Mouse (Mus musculus): Measurements from ENCODE around the gene Thada.

Gene Thada

DNA sequence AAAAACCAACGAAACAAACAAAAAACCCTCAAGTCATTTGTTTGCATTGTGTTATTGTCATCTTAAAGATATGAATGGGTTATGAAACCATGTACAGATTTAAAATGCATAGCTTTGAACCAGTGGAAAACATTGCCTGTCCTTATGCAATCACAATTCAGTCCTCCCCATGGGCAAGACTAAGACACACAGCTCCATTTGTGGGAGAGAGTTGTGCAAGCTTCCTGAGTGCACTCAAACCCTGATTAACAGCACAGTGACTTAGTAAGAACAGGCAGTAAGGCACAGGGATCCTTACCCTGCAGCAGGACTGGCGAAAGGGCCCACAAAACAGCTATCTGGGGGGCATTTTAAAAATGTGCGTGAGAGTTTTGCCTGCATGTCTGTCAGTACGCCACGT lies 11.2 kb upstream of the Thada start:
- no peak for DNase-seq (ENCODE audit: low read depth in 1 of 2, low spot score in 2 of 2)

DNA sequence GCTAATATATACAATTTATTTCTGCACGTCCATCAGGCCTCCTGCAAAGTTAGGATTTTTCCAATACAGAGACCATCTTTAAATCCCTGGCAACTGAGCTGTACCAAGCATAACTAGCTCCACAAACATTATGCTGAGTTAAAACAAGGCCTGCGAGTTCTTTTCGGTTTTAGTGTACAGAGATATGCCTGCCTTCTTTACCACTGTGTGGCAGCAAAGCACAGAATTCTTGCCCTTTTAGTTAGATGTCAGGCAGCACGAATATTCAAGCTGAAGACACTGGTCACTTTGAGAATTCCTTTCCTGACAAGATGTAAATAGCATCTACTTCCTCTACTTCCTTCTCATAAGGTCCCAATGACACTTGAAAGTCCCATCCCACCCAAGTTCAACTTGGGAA lies 8.3 kb upstream of the Thada start:
- DNase-seq (ENCODE audit: low read depth in 1 of 2, low spot score in 2 of 2): no peak

DNA sequence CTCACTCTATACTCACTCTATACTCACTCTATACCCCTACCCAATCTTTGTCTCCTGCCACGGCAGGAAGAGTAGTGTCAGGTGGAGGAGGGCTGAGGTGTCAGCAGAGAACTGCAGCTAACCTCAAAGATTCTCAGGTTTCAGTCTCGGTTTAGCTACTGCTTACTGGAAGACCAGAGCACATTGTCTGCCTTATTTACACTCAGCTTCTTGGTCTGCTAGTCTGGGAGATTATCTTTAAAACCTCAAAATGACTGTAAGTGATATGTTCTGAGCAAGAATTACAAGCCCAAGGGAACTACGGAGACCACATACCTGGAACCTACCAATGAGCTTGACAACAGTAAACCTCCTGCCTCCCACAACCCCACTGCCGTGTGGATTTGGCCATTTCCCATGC lies 31.0 kb downstream of the Thada start:
- no peak for DNase-seq (ENCODE audit: low read depth in 1 of 2, low spot score in 2 of 2)

DNA sequence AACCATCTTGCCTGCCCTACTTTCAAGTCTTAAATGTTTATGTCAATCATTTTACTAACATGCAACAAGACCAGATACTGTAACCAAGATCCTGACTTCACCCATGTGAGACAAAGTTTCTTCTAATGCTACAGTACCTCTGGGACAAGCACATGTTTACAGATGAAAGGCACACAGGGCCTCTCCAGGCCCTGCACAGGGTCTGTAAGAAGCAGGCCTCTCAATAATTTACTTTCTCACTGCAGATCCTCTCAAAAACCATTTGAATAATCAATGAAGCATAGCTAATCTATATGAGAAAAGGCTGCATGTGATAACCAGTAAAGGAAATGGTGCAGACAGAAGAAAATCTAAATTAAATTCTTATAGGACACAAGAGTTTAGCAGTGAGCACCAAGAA lies 31.8 kb downstream of the Thada start:
- no peak for DNase-seq (ENCODE audit: low read depth in 1 of 2, low spot score in 2 of 2)

DNA sequence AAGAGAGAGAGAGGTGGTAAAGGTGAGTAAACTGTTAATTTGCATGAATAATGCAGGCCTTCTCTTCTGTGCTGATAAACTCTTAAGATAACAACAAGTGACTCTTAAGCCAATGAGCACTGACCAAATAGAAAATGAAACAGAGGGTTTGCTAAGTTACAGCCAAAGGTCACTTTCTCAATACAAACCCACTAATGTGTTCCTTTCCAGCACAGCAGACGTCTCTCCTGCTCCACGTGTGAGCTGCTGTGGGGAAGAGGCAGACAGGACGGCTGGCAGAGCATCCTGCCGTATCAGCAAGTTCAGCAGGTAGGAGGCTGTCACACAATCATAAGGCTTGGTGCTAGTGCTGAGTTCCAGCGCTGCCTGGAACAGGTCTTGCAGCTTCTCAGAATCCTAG lies 34.0 kb downstream of the Thada start:
- DNase-seq (ENCODE audit: low read depth in 1 of 2, low spot score in 2 of 2): no peak

DNA sequence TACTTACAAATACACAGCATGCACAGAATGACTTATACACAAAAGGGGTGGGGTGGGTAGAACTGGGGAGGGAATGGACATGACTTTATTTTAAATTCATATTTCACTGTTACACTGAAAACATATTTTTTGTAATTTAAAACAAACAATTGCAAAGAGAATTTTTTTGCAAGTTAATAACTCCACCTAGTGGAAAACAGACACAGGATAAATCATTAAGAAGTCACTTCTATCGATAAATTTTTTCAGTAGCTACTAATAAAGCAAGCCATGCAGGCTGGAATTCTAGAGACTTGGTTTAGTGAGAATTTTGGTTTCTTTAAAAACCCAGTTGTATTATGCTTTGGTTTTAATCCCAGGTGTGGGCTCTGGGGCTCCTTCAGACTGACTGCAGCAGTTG lies 41.7 kb downstream of the Thada start:
- no peak for DNase-seq (ENCODE audit: low read depth in 1 of 2, low spot score in 2 of 2)

DNA sequence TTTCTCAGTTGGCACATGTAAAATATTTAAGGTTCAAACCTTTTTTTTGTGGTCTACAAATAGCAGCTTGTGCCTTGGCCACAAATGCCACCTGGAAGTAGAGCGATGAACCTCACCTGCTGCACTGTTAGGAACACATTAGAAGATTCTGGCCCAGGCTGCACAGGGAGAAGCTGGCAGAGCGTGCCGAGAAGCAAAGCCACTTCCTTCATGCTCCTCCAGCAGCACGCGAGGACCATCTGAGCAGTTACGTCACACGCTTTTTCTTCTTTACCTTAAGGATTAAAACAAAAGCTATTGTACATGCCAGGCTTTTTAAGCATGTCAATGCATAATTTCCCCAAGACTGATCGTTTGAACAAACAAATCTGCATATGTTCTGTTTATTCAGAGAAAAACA lies 43.1 kb downstream of the Thada start:
- no peak for DNase-seq (ENCODE audit: low read depth in 1 of 2, low spot score in 2 of 2)

DNA sequence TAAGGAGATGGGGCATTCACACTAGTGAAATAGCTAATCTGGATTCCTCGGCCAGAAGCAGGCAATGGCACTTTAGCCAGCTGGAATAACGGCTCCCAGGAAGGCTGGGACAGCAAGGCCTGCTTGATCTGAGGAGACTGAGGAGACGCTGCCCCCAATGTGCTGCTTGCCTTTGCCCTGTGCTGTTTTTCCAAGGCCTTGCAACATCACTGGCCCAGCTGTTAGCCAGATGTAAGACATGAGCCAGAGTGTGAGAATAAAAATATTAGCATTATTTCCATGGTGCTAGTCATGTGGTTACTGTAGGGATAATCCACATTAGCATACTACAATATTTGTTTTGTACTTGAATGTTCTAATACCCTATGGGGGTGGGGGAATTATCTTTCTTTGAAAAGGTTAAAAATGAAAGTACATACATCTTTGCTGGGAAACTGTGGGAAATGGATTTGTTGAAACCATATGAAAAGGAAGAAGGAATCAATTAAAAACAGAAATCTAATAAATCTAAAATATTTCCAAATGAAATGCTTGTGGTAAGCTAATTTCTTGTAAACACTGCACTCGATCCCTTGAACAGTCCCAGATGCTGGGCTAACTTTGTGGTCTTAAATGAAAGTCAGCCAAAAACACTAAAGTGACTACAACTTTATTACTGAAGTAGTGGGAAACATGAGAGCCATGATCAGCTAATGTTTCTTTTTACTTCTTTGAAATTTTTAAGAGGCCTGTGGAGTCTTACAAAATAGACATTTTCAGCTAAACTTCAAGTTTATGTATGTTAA lies 43.8 kb downstream of the Thada start:
- no peak for DNase-seq (ENCODE audit: low read depth in 1 of 2, low spot score in 2 of 2)

DNA sequence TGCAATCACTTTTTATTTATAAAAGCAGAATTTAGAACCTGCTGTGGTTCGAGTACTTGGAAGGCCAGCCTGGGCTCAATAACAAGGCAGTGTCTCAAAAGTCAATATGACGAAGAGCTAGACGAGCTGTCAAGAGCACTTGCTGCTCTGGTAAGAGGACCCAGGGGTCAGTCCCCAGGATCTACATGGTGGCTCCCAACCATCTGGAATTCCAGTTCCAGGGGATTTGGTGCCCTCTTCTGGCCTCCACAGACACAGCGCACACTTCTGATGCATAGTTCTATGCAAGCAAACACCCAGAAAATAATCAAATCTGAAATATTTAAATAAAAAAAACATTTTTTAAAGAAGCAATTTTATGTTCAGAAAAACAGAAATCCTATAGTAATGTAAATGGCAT lies 45.0 kb downstream of the Thada start:
- DNase-seq (ENCODE audit: low read depth in 1 of 2, low spot score in 2 of 2): no peak

DNA sequence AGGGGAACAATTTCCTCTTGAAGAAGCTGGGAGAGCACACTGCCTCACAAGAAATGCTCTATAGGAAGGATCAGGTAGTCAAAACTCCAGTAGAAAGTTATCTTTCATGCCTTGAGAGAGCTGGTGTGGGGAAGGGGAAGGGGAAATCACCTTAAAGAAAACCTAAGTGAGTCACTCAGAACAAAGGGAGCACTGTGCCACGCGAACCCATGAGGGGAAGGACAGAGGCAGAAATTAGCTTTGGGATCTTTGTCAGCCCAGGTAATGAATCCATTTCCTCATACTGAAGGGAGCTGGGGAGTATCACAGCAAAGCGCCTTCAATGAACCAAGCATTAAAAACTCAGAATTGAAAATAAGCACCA lies 45.7 kb downstream of the Thada start:
- DNase-seq (ENCODE audit: low read depth in 1 of 2, low spot score in 2 of 2): no peak

DNA sequence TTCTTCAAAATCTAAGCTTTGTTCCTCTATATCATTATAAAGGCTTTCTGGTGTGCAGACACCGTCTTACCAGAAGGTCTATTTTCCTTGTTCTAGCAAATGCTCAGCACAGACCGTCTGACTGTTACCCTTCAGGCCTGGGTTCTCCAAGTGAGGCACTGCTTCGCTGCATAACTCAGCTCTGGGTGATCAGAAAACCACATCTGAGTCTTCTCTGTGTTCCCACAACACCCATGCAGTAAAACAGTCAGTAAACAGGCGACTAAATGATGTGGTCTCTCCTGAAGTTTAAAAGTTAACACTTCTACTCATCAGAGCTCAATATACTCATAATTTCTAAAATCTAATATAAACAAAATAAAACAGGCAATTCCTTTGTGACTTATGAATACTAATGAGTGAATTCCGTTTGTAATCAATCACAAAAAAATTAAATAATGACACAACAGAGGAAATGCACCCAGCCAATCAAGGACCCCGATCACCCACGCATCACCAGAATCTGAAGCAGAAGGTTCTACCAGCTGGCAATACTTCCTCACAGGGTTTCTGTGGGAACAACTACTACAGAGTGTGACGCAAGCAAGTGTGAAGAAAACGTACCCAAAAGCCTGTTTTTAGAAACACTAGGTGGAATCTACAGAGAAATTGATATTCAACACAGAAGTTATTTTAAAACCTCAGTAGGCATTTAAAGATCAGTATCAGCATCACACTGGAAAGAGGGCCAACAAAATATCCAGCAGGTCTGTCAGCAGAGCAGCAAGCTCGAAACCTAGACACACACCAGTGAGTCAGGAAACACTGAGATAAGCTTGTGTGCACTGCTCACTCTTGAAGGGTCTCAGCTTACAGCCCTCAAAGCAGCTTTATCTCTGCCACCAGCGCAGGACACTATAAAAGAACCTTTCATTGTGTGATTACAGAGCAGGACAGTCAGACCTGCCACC lies 46.4 kb downstream of the Thada start:
- DNase-seq (ENCODE audit: low read depth in 1 of 2, low spot score in 2 of 2): peak in 1 of 2 experiments; percentile 22

DNA sequence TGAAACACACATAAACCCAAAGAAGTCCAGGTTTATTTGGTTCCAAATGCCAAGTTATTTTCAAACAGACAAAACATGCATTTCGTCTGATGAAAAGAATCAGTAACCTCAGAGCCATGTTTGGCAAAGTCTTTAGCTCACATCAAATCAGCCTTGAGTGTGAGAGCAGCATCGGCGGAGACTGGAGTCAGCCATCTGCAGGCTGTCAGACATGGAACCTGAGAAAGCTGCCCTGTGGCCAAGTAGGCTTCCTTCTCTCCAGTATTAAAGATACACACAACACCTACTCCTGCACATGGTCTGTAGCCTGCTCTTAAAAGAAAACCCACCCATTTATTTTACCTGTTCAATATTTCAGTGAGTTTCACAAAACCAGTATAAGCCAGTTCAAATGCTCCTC lies 50.1 kb downstream of the Thada start:
- no peak for DNase-seq (ENCODE audit: low read depth in 1 of 2, low spot score in 2 of 2)

DNA sequence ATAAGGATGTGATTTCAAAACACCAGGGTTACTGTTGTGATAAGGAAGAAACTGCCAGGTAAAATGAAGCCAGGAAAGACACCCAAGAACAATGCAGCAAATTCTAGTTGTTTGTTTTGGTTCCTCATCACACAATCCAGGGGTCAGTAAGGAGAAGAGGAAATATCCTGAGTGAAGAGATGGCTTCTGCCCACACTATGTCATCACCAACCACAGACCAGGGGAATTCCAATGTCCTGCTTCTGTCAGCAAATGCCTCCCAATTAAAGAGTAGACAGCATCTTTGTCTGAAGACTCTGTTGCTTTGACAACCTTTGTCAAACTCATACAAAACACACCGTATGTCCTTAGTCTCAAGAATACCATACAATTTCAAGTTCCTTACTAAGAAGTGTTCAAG lies 57.3 kb downstream of the Thada start:
- peak; percentile 22 to 53 for DNase-seq (ENCODE audit: low read depth in 1 of 2, low spot score in 2 of 2)

DNA sequence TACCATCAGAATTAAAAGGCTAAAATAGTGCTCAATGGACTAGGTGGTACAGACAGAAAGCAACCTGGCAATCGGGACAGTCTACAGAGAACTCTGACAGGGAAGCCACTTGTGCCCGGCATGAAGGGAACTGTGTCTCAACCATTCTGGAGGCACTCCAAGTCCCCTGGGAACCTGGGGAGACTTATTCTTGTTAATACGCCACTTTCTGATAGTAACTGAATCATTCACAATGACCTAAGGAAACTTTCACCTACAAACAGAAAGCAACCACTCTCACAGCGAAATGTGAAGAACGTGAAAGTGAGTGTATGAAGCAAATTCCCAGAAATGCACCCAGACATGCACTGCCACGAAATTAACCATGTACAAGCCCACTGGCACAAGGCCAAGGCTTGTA lies 60.4 kb downstream of the Thada start:
- DNase-seq (ENCODE audit: low read depth in 1 of 2, low spot score in 2 of 2): no peak

DNA sequence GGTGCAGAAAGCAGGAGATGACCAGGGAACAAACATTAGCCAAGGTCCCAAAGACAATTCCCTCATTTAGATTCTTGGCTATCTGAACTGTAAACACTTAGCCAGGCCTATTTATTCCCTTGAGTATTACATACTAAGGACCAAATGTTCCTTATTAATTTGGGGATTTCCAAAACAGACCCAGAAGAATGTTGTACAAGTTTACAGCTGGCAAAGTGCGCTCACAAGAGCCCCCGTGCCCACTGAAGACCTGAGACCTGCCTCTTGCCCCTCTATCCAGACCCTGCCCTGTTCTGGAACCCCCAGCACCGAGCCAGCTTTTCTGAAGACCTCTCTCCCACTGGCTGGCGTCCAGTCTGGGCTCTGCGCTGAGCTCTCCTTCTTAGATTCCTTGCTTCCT lies 64.2 kb downstream of the Thada start:
- no peak for DNase-seq (ENCODE audit: low read depth in 1 of 2, low spot score in 2 of 2)

DNA sequence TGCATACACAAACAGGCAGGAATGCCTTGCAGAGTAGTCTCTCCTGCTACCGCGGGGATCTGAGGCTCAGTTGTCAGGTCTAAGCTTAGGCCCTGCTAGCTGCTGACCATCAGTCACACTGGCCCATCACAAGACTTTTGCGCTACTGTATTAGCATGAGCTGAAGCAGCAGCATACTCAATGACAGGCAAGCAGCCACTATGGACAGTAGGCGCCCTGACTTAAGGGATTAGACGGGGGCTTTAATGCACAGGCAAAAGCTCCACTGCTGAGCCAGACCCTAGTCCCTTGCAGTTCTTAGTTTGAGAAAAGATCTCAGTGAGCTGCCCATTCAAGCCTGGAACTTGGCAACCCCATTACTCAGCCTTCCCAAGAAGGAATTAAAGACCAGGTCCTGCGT lies 66.6 kb downstream of the Thada start:
- DNase-seq (ENCODE audit: low read depth in 1 of 2, low spot score in 2 of 2): no peak

DNA sequence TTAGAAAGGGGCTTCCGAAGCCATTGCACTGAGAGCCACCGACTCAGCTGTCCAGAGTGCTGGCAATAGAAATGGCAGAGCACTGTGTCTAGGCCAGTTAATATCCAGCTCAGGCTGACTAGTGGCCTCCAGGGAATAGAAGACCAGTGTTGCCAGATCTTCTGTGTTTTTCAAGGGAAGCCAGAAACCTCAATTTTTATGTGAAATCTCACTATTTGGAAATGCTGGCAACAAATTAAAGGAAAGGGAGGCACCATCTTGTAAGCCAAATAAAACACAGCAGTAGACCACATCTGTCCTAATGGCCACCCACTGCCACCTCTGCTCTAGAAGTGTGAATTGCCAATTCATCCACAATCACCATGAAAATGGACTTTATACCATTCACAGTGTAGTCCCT lies 76.0 kb downstream of the Thada start:
- no peak for DNase-seq (ENCODE audit: low read depth in 1 of 2, low spot score in 2 of 2)

DNA sequence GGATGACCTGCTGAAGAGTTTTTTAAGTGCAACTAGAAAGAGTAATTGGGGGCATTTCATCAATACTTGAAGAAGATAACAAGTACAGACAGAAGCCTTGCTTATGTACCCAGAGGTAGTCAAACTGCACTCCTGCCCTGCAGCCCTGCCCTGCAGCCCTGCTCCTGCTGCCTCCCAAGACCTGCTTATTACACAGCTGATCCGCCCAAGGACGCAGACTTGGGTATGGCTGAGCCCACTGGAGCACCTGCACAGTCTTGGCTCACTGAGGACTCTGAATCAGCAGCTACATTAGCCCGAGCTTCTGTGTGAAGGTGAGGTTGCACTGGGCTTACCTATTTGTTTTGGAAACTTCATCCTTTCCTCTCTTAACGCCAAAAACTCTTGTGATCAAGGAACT lies 79.8 kb downstream of the Thada start:
- DNase-seq (ENCODE audit: low read depth in 1 of 2, low spot score in 2 of 2): no peak

DNA sequence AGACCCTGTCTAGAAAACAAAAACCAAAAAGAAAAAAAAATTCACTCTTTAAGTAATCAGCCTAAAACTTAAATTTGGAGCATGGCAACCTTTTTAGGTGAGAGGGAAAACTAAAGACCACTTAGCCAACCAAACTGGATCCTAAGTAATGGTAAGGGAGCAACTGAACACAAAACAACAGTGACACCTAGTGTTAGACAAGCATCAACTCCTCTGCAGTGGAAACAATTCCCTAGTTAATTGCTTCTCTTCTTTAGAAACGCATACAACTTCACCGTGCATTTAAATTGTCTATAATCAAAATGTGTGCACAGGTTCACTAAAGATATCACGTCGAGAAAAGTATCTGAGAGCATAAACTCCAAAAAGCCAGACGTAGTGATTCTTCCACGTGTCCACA lies 80.3 kb downstream of the Thada start:
- DNase-seq (ENCODE audit: low read depth in 1 of 2, low spot score in 2 of 2): no peak

DNA sequence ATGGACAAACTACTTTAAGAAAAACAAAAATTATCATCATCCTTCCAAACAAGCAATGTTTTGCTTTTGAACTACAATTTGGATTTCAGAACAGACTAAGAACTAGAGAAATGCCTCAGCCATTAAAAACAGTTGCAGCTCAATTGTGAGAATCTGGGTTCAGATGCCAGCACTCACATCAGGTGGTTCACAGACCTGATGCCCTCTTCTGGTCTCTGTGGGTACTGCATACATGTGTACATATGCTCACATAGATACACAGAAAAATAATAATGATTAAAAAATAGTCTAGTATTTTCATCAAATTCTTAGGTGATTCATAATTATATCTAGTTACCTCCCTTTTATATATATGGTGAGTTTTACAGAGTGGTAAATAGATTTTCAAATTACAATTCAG lies 81.3 kb downstream of the Thada start:
- no peak for DNase-seq (ENCODE audit: low read depth in 1 of 2, low spot score in 2 of 2)

DNA sequence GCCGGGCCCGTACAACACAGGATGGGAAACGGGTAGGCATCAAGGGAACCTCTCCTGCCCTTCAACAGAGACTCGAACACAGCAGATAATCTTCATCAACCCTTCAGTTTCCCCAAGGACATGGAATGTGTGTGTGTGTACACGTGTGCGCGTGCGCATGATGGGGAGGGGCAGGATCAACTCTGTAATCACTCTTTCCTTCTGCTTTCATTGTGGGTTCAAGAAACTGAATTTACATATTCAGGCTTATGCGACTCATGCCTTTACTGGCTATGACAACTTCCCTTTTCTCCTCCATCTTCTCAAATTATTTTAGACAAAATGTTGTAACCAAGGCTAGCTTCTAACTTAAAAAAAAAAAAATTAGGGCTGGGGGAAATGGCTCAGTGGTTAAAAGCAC lies 85.7 kb downstream of the Thada start:
- peak; percentile 29 to 37 for DNase-seq (ENCODE audit: low read depth in 1 of 2, low spot score in 2 of 2)

DNA sequence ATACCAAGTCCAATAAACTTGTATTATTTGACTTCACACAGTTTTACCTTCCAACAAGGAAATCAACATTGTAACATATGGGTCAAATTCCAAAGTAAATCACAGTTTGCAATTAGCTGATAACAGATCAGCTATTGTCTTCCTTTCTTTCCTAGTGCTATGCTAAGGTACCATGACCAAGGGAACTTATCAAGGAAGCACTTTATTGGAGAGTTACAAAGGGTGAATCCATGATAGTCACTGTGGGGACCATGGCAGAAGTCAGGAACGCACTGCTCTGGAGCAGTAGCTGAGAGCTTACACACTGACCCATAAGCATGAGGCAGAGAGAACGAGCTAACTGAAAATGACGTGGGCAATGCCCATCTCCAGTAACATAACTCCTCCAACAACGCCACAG lies 89.1 kb downstream of the Thada start:
- DNase-seq (ENCODE audit: low read depth in 1 of 2, low spot score in 2 of 2): no peak

All from monocyte, adult 2 months (primary cell).